Mouse (Mus musculus): Measurements from ENCODE around the gene Icos. TPM values are rescaled to one million over a fixed set of nuclear protein-coding genes. Genes with fewer than 3 reads are reported as not detected.

Icos gene
- polyA plus RNA-seq (2015; fragmentation: Nextera tagmentation; extraction: Ambion mirVana), result 0.22 and 0.34 TPM in 2 replicates

DNA sequence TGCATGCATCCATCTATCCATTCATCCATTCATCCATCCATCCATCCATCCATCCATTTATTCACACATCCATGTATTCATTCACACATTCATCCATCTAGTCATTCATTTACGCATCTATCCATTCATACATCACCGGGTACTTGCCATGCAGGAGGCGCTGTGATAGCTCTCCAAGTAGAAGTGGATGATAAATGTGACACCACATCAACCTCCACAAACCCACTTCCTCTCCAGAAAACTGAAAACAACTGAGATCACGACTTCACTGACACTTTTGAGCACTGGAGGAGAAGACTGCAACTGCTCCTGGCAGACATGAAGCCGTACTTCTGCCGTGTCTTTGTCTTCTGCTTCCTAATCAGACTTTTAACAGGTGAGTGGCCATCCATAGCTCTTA lies at the start of gene Icos:
Gene Icos, plus strand, starts transcription at position 287 of the 400 bp plus-strand sequence.
- Histone ChIP-seq H3K4me3 (replicated peaks; ENCODE audit: low read length) (no peak within 1 kb of the TSS), H3K27me3 (ENCODE audit: control insufficient read depth, insufficient read depth, low read length) (no peaks in the 10 kb centered on the region), H3K36me3 (ENCODE audit: control insufficient read depth, insufficient read depth, low read length) (no peaks in the 10 kb centered on the region), H3K9me3 (replicated peaks; ENCODE audit: control insufficient read depth, low read length) (no peaks in the 10 kb centered on the region), H3K4me2 (ENCODE audit: low read depth, low read length) (no peak within 1 kb of the TSS), H3K27ac (ENCODE audit: low read length) (no peak within 1 kb of the TSS), H3K9ac (ENCODE audit: low read length) (no peak within 1 kb of the TSS), H3K4me1 (ENCODE audit: control insufficient read depth, insufficient read depth, low read length) (no peaks in the 10 kb centered on the region)
- WGBS, result 73% methylated on average over 6 of the region's 6 CpGs
- no peak for ATAC-seq (ENCODE audit: insufficient read depth, low FRiP score)

- Histone ChIP-seq H3K27me3 (ENCODE audit: control insufficient read depth, insufficient read depth, low read length) (no peaks in the 10 kb centered on the region), H3K4me1 (ENCODE audit: control insufficient read depth, insufficient read depth, low read length) (no peaks in the 10 kb centered on the region), H3K36me3 (ENCODE audit: control insufficient read depth, insufficient read depth, low read length) (no peaks in the 10 kb centered on the region), H3K4me2 (ENCODE audit: low read depth, low read length) (no peak overlapping the region), H3K4me3 (replicated peaks; ENCODE audit: low read length) (no peak overlapping the region), H3K9me3 (replicated peaks; ENCODE audit: control insufficient read depth, low read length) (no peaks in the 10 kb centered on the region), H3K9ac (ENCODE audit: low read length) (no peak overlapping the region), H3K27ac (ENCODE audit: low read length) (no peak overlapping the region)
- 84% methylated on average over 3 of the region's 3 CpGs for WGBS
- no peak for ATAC-seq (ENCODE audit: insufficient read depth, low FRiP score)
These were observed 48.7 kb upstream of the Icos start for GRCm38 (mm10) chr1:60929036-60929435.

GRCm38 (mm10) chr1:60930397-60930796 lies 47.3 kb upstream of the Icos start:
- Histone ChIP-seq H3K27ac (ENCODE audit: low read length) (no peak overlapping the region), H3K9ac (ENCODE audit: low read length) (no peak overlapping the region), H3K4me1 (ENCODE audit: control insufficient read depth, insufficient read depth, low read length) (no peaks in the 10 kb centered on the region), H3K36me3 (ENCODE audit: control insufficient read depth, insufficient read depth, low read length) (no peaks in the 10 kb centered on the region), H3K4me2 (ENCODE audit: low read depth, low read length) (no peak overlapping the region), H3K4me3 (replicated peaks; ENCODE audit: low read length) (no peak overlapping the region), H3K27me3 (ENCODE audit: control insufficient read depth, insufficient read depth, low read length) (no peaks in the 10 kb centered on the region), H3K9me3 (replicated peaks; ENCODE audit: control insufficient read depth, low read length) (no peaks in the 10 kb centered on the region)
- WGBS, result 83% methylated on average over 7 of the region's 7 CpGs
- ATAC-seq (ENCODE audit: insufficient read depth, low FRiP score), result no peak

- no peak overlapping the region for H3K4me3 ChIP-seq (replicated peaks; ENCODE audit: low read length)
- H3K4me1 ChIP-seq (ENCODE audit: control insufficient read depth, insufficient read depth, low read length), result no peaks in the 10 kb centered on the region
- no peak overlapping the region for H3K9ac ChIP-seq (ENCODE audit: low read length)
- H3K36me3 ChIP-seq (ENCODE audit: control insufficient read depth, insufficient read depth, low read length), result no peaks in the 10 kb centered on the region
- no peaks in the 10 kb centered on the region for H3K27me3 ChIP-seq (ENCODE audit: control insufficient read depth, insufficient read depth, low read length)
- no peak overlapping the region for H3K4me2 ChIP-seq (ENCODE audit: low read depth, low read length)
- no peak for ATAC-seq (ENCODE audit: insufficient read depth, low FRiP score)
- 55% methylated on average over 8 of the region's 8 CpGs for WGBS
- H3K9me3 ChIP-seq (replicated peaks; ENCODE audit: control insufficient read depth, low read length), result no peaks in the 10 kb centered on the region
- no peak overlapping the region for H3K27ac ChIP-seq (ENCODE audit: low read length)
These were observed 41.7 kb upstream of the Icos start for GRCm38 (mm10) chr1:60935968-60936581.

DNA sequence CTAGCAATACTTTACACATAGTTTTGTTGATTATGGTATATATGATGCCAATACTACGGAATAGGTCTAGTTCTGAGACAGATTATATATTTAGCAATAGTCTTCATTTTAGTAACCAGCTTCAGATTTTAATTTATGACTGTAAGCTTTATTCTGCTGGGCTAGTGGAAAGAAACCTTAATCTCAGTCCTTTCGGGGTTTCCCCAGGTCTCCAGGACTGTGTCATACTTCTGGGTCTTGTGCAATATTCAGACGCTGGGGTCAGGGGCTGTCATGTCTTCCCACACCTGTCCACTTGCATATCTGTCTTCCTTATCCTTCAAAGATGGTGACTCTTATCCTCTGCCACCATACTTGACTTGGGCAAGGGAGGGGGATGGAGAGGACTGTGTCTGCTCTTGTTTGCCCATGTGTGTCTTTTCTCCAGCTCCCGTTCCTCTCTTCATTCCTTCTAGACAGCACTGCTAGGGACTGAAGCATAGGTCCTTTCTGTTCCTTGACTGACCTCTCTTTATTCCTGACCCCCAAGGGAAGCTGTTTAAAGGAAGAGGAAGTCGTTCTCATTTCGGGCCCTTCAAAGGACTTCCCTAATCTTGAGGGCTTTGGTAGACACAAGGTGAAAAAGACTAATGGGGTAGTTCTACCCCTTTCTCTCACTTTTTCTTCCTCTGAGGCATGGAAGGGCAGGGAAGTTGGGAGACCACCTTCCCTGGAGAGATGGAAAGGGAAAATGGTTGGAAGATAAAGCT lies 40.6 kb upstream of the Icos start:
- no peaks in the 10 kb centered on the region for H3K27me3 ChIP-seq (ENCODE audit: control insufficient read depth, insufficient read depth, low read length)
- no peak for ATAC-seq (ENCODE audit: insufficient read depth, low FRiP score)
- H3K9me3 ChIP-seq (replicated peaks; ENCODE audit: control insufficient read depth, low read length), result no peaks in the 10 kb centered on the region
- H3K36me3 ChIP-seq (ENCODE audit: control insufficient read depth, insufficient read depth, low read length), result no peaks in the 10 kb centered on the region
- no peaks in the 10 kb centered on the region for H3K4me1 ChIP-seq (ENCODE audit: control insufficient read depth, insufficient read depth, low read length)
- no peak overlapping the region for H3K4me3 ChIP-seq (replicated peaks; ENCODE audit: low read length)
- no peak overlapping the region for H3K4me2 ChIP-seq (ENCODE audit: low read depth, low read length)
- H3K9ac ChIP-seq (ENCODE audit: low read length), result no peak overlapping the region
- 78% methylated on average over 6 of the region's 6 CpGs for whole genome bisulfite sequencing
- H3K27ac ChIP-seq (ENCODE audit: low read length), result no peak overlapping the region

DNA sequence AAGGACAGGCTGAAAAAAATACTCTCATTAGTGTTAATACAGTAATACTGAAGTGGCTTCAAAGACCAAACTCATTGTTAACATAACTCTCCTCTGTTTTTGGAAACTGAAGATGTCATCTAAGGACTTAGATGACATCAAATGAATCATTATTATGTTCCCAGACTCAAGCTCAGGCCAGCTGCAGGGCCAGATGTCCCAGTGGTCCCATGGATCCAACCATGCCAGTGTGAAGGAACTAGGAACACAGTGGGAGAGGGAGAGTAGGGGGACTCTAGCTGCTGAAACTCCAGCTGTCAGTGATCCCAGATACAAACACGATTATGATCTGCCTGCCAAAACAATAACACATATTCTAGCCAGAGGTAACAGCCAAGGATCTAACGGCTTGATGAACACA lies 39.5 kb upstream of the Icos start:
- no peak overlapping the region for H3K9ac ChIP-seq (ENCODE audit: low read length)
- H3K36me3 ChIP-seq (ENCODE audit: control insufficient read depth, insufficient read depth, low read length), result no peaks in the 10 kb centered on the region
- ATAC-seq (ENCODE audit: insufficient read depth, low FRiP score), result no peak
- no peak overlapping the region for H3K27ac ChIP-seq (ENCODE audit: low read length)
- 58% methylated on average over 2 of the region's 2 CpGs for WGBS
- no peaks in the 10 kb centered on the region for H3K27me3 ChIP-seq (ENCODE audit: control insufficient read depth, insufficient read depth, low read length)
- no peaks in the 10 kb centered on the region for H3K4me1 ChIP-seq (ENCODE audit: control insufficient read depth, insufficient read depth, low read length)
- H3K9me3 ChIP-seq (replicated peaks; ENCODE audit: control insufficient read depth, low read length), result no peaks in the 10 kb centered on the region
- no peak overlapping the region for H3K4me3 ChIP-seq (replicated peaks; ENCODE audit: low read length)
- no peak overlapping the region for H3K4me2 ChIP-seq (ENCODE audit: low read depth, low read length)

- no peaks in the 10 kb centered on the region for H3K36me3 ChIP-seq (ENCODE audit: control insufficient read depth, insufficient read depth, low read length)
- WGBS, result 86% methylated on average over 5 of the region's 5 CpGs
- no peak overlapping the region for H3K9ac ChIP-seq (ENCODE audit: low read length)
- H3K9me3 ChIP-seq (replicated peaks; ENCODE audit: control insufficient read depth, low read length), result no peaks in the 10 kb centered on the region
- no peak overlapping the region for H3K4me3 ChIP-seq (replicated peaks; ENCODE audit: low read length)
- no peaks in the 10 kb centered on the region for H3K4me1 ChIP-seq (ENCODE audit: control insufficient read depth, insufficient read depth, low read length)
- no peak for ATAC-seq (ENCODE audit: insufficient read depth, low FRiP score)
- no peak overlapping the region for H3K4me2 ChIP-seq (ENCODE audit: low read depth, low read length)
- no peaks in the 10 kb centered on the region for H3K27me3 ChIP-seq (ENCODE audit: control insufficient read depth, insufficient read depth, low read length)
- H3K27ac ChIP-seq (ENCODE audit: low read length), result no peak overlapping the region
These were observed 38.8 kb upstream of the Icos start for GRCm38 (mm10) chr1:60938974-60939373.

- H3K4me3 ChIP-seq (replicated peaks; ENCODE audit: low read length), result no peak overlapping the region
- no peak for ATAC-seq (ENCODE audit: insufficient read depth, low FRiP score)
- no peaks in the 10 kb centered on the region for H3K9me3 ChIP-seq (replicated peaks; ENCODE audit: control insufficient read depth, low read length)
- H3K4me2 ChIP-seq (ENCODE audit: low read depth, low read length), result no peak overlapping the region
- H3K27ac ChIP-seq (ENCODE audit: low read length), result no peak overlapping the region
- no peaks in the 10 kb centered on the region for H3K27me3 ChIP-seq (ENCODE audit: control insufficient read depth, insufficient read depth, low read length)
- H3K9ac ChIP-seq (ENCODE audit: low read length), result no peak overlapping the region
- no peaks in the 10 kb centered on the region for H3K36me3 ChIP-seq (ENCODE audit: control insufficient read depth, insufficient read depth, low read length)
- no peaks in the 10 kb centered on the region for H3K4me1 ChIP-seq (ENCODE audit: control insufficient read depth, insufficient read depth, low read length)
- WGBS, result 76% methylated on average over 3 of the region's 3 CpGs
These were observed 37.7 kb upstream of the Icos start for GRCm38 (mm10) chr1:60940023-60940422.

DNA sequence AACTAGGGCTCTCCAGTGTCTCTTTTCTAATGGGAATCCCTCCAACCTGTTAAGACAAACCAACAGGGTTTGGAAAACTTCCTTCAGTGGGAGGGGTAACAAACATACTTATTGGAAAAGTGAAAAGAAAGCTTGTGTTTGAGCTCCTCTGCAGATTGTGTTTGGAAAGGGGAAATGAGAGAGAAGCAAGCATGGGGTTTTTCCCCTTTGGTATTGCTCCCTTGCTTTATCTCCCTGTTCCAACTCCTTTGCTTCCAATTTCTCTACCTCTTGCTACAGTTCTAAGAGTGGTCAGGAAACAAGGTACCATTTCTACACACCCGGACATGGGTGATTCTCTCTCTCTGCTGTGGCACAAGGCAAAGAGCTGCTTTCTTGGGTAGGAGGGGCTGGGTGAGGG lies 37.1 kb upstream of the Icos start:
- no peak overlapping the region for H3K9ac ChIP-seq (ENCODE audit: low read length)
- H3K4me2 ChIP-seq (ENCODE audit: low read depth, low read length), result no peak overlapping the region
- no peak overlapping the region for H3K27ac ChIP-seq (ENCODE audit: low read length)
- H3K4me1 ChIP-seq (ENCODE audit: control insufficient read depth, insufficient read depth, low read length), result no peaks in the 10 kb centered on the region
- H3K36me3 ChIP-seq (ENCODE audit: control insufficient read depth, insufficient read depth, low read length), result no peaks in the 10 kb centered on the region
- ATAC-seq (ENCODE audit: insufficient read depth, low FRiP score), result no peak
- 84% methylated on average over 1 of the region's 1 CpGs for WGBS
- H3K9me3 ChIP-seq (replicated peaks; ENCODE audit: control insufficient read depth, low read length), result no peaks in the 10 kb centered on the region
- no peaks in the 10 kb centered on the region for H3K27me3 ChIP-seq (ENCODE audit: control insufficient read depth, insufficient read depth, low read length)
- no peak overlapping the region for H3K4me3 ChIP-seq (replicated peaks; ENCODE audit: low read length)
